Mouse (Mus musculus) spleen, adult 2 months (tissue): ENCODE measurements around the gene Nckap5l.

Experiments used
- CTCF ChIP-seq: fragments of 200-500 bp; IDR thresholded peaks from 2 replicates; pipeline ENCODE4 v1.5.1; 2011; ENCODE audit warnings: mild to moderate bottlenecking, inconsistent platforms; ENCODE audit not compliant: insufficient read depth, insufficient read length, insufficient replicate concordance; ENCODE audit errors: extremely low read depth
- POLR2A ChIP-seq: fragments of 200-500 bp; IDR thresholded peaks from 2 replicates; pipeline ENCODE4 v1.6.1; 2011; ENCODE audit warnings: low read depth, low read length, inconsistent platforms

DNA sequence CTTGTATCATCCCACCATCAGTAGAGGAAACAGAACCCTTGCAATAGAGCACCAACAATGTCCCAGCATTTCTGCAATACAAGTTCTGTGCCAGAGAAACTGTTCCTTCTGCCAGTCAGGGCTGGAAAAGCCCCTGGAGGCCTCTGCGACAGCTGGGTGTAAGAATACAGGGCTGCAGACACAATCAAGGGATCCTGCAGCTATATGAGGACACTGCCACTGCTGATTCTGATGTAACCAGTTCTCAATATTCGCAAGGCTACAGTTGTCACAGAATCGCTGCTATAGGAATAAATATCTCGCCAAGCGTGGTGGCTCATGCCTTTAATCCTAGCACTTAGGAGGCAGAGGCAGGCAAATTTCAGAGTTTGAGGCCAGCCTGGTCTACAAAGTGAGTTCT, 81.3 kb downstream of the Nckap5l start:
- TF ChIP-seq CTCF (no peak), POLR2A (no peak)
